Mouse (Mus musculus): ENCODE measurements around the gene Car10. TPM values are rescaled to one million over a fixed set of nuclear protein-coding genes. Genes with fewer than 3 reads are reported as not detected.
"Not testable (repeated sequence)": the region's sequence is repeated elsewhere in the genome, so short reads cannot be mapped to it uniquely, and the experiment has no call there.

The Car10 gene
- total RNA-seq, 2 experiments from 2014 or later: not detected

- no peak for DNase-seq
Measured at GRCm38 (mm10) chr11:93173533-93174308, 75.9 kb downstream of the Car10 start.

- peak; percentile 37 for DNase-seq
Measured at GRCm38 (mm10) chr11:93185477-93185876, 87.6 kb downstream of the Car10 start.

- DNase-seq: no peak
Measured at GRCm38 (mm10) chr11:93186163-93186562, 88.3 kb downstream of the Car10 start.

- DNase-seq: peak; percentile 7
Measured at GRCm38 (mm10) chr11:93188621-93189020, 90.8 kb downstream of the Car10 start.

- DNase-seq: no peak
Measured at GRCm38 (mm10) chr11:93200046-93200445, 102.2 kb downstream of the Car10 start.

GRCm38 (mm10) chr11:93217457-93217856 lies 119.6 kb downstream of the Car10 start:
- no peak for DNase-seq

- DNase-seq: no peak
Measured at GRCm38 (mm10) chr11:93230057-93230456, 132.2 kb downstream of the Car10 start.

GRCm38 (mm10) chr11:93249771-93250265 lies 152.0 kb downstream of the Car10 start:
- no peak for DNase-seq

GRCm38 (mm10) chr11:93251766-93252165 lies 153.9 kb downstream of the Car10 start:
- DNase-seq: no peak

- no peak for DNase-seq
Measured at GRCm38 (mm10) chr11:93263979-93264378, 166.2 kb downstream of the Car10 start.

GRCm38 (mm10) chr11:93272016-93272415 lies 174.2 kb downstream of the Car10 start:
- DNase-seq: no peak

- DNase-seq: peak; percentile 5
Measured at GRCm38 (mm10) chr11:93273906-93274305, 176.1 kb downstream of the Car10 start.

GRCm38 (mm10) chr11:93293661-93294060 lies 195.8 kb downstream of the Car10 start:
- DNase-seq: no peak

- no peak for DNase-seq
Measured at GRCm38 (mm10) chr11:93309981-93310380, 212.2 kb downstream of the Car10 start.

- DNase-seq: no peak
Measured at GRCm38 (mm10) chr11:93337756-93338155, 239.9 kb downstream of the Car10 start.

- DNase-seq: no peak
Measured at GRCm38 (mm10) chr11:93343961-93344360, 246.1 kb downstream of the Car10 start.

GRCm38 (mm10) chr11:93344869-93345268 lies 247.0 kb downstream of the Car10 start:
- DNase-seq: no peak

- DNase-seq: no peak
Measured at GRCm38 (mm10) chr11:93361576-93361975, 263.7 kb downstream of the Car10 start.

- DNase-seq: no peak
Measured at GRCm38 (mm10) chr11:93364171-93364570, 266.3 kb downstream of the Car10 start.

- no peak for DNase-seq
Measured at GRCm38 (mm10) chr11:93367244-93367643, 269.4 kb downstream of the Car10 start.

- no peak for DNase-seq
Measured at GRCm38 (mm10) chr11:93367740-93368139, 269.9 kb downstream of the Car10 start.

- no peak for DNase-seq
Measured at GRCm38 (mm10) chr11:93373697-93374354, 276.0 kb downstream of the Car10 start.

- DNase-seq: no peak
Measured at GRCm38 (mm10) chr11:93391159-93391558, 293.3 kb downstream of the Car10 start.

- not testable (repeated sequence) for DNase-seq
Measured at GRCm38 (mm10) chr11:93393371-93393770, 295.5 kb downstream of the Car10 start.

Data from heart, postnatal 4 days (tissue).